Mouse (Mus musculus) neutrophil, adult 5-6 weeks (primary cell): ENCODE measurements around the gene Creb3l4. TPM values are rescaled to one million over a fixed set of nuclear protein-coding genes. Genes with fewer than 3 reads are reported as not detected.
"Not testable (repeated sequence)": the region's sequence is repeated elsewhere in the genome, so short reads cannot be mapped to it uniquely, and the experiment has no call there.

ENCODE experiments used
- ATAC-seq: fragments of 151-379, 151-347 bp; 2 replicates; pipeline ENCODE4 v1.8.0; 2017; ENCODE audit warnings: mild to moderate bottlenecking, moderate TSS enrichment; ENCODE audit not compliant: insufficient number of reproducible peaks, poor library complexity, low FRiP score, severe bottlenecking; ENCODE audit errors: extremely low read depth
- total RNA-seq: library from RNA; stranded (forward); fragments of 200-1000 nt; gene quantifications from 2 replicates; pipeline ENCODE4 v1.2.3, GENCODE M21; 2017

The Creb3l4 gene
- total RNA-seq, result not detected in 2 replicates

- no peak for ATAC-seq
These were observed at the start of gene Creb3l4 for GRCm38 (mm10) chr3:90242984-90243775. TSS of gene Creb3l4 (minus strand) at chr3:90243512.

DNA sequence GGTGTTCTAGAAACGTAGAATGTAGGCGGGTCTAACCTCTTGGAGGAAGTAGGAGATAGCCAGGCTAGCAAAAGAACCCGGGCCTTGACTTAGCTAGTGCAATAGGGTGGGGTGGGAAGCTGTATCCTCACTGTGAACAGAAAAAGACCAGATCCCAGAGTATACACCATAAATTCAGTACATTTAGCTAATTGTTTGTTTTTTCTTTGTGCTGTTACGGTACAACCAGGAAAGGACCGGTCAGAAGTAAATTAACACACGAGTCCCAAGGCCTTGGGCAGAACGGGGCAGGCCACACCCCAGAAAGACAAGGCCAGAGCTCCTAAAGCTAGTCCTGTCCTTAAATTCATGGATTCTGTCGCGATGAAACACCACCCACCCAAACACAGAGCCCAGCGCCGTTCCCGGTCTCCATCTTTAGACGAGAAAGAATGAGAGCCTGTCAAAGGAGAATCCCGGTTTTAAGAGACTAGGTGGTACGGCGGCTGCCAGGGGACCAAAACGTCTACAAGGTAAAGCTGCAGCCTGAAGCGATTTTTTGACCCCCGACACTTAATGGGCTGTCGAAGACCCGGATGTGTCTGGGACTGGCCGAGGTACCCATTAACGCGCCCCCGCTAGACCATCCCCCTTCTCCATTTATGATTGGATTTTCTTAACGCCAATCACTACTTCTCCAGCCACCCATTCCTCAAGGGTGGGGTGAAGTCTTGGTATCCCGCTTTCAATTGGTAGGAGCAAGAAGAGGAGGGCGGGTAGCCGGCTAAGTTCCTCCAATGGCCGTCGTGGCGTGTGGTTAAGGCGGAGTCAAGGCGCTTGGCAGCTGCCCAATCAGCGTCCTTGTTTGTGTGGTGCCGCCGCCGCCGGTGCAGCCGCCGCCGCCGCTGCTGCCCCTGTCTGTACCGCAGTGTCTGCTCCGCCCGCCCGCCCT, 49.3 kb upstream of the Creb3l4 start, which contains the start of gene Gatad2b:
Gene Gatad2b (plus strand): TSS at position 834 of the 931 bp plus-strand sequence.
- peak; percentile 99 for ATAC-seq

- no peak for ATAC-seq
These were observed 48.7 kb upstream of the Creb3l4 start for GRCm38 (mm10) chr3:90291982-90292344.

DNA sequence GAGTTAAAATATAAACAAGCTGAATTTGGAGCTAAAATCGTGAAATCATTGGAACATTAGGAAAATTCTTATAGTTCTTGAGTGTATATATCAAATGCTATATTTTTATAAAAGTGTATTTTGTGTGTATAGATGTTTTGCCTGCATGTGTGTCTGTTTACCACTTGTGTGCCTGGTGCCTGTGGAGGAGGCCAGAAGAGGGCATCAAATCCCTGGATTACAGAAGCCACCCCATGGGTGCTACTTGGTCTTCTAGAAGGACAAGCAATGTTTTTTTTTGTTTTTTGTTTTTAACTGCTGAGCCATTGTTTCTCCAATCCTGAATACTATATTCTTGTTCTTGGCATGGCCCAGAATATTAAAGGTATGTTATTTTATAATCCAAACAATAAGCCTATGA, 47.3 kb upstream of the Creb3l4 start:
- ATAC-seq, result no peak

DNA sequence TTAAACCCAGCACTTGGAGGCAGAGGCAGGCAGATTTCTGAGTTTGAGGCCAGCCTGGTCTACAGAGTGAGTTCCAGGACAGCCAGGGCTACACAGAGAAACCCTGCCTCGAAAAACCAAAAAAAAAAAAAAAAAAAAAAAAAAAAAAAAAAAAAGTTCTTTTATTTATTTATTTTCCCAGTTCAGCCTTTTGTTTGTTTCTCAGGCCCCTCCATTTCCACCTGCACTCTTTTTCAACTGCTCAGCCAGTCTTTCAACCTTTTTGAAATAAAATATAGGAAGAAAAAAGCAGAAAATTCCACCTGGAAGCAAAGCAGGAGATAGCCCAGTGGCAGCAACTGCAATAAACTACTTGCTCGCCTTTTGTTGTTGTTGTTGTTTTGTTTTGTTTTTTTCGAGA, 46.1 kb upstream of the Creb3l4 start:
- not testable (repeated sequence) for ATAC-seq

- no peak for ATAC-seq
These were observed 40.8 kb upstream of the Creb3l4 start for GRCm38 (mm10) chr3:90284150-90284549.

- ATAC-seq, result no peak
These were observed 37.4 kb upstream of the Creb3l4 start for GRCm38 (mm10) chr3:90280708-90281107.

GRCm38 (mm10) chr3:90279743-90280142, 36.4 kb upstream of the Creb3l4 start:
- ATAC-seq, result no peak

DNA sequence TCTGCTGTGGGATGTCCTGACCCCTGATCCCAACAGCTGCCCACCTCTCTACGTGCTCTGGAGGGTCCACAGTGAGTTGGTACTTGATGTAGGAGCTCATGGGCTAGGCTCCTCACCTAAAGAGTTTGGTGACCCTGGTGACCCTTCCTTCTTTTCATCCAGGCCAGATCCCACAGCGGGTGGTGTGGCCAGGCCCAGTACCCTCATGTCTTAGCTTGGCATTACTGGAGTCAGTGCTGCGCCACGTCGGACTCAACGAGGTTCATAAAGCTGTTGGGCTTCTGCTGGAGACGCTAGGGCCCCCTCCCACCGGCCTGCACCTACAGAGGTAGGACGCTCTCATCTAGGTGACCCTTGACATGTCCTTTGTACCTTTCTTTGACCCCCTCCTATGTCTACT, 35.9 kb upstream of the Creb3l4 start:
- no peak for ATAC-seq

DNA sequence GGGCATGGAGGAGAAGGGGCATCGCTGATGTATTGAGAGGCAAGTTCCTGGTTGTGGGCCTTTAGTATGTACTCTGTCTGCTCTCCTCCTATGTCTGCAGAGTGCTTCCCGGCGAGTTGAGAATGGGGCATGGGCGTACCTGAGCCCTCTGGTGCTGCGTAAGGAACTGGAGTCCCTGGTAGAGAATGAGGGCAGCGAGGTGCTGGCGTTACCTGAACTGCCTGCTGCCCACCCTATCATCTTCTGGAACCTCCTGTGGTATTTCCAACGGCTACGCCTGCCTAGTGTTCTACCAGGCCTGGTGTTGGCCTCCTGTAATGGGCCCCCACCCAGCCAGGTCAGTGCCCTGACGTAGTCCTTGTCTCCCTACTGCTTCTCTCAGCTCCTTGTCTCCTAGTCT, 34.9 kb upstream of the Creb3l4 start:
- ATAC-seq, result 0 out of 2 replicates have a peak, but pooled peaks have one; percentile 10

DNA sequence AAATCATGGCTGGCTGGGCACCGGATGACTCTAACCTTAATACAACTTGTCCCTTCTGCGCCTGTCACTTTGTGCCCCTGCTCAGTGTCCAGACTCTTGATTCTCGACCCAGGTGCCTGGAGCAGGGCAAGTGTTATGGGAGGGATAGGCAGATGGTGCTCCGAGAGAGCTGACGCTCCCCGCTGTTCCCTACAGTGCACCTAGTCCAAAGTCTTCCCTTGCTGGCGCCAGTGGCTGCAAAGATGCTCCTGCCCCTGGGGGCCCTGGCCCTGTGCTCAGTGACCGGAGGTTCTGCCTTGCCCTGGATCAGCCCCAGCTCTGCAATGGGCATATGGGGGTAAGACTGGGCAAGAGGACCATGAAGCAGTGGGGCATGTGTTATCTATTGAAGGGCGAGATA, 34.5 kb upstream of the Creb3l4 start:
- no peak for ATAC-seq

GRCm38 (mm10) chr3:90276858-90277257, 33.5 kb upstream of the Creb3l4 start:
- no peak for ATAC-seq

DNA sequence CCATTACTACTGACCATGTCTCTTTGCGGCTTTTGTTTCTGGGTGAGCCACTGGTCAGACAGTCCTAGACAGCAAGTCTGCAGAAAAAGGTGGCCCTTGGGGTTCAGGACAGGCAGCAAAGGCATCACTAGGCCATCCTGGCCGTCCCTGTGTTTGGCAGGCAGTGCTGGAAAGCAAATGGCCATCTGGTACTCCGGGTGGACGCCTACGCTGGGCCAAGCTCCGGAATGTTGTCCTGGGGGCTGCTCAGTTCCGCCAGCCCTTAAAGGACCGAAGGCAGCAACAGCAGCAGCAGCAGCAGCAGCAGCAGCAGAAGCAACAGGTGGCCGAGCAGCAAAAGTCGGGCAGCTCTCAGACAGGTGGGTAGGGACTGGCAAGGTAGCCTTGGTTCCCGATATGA, 32.0 kb upstream of the Creb3l4 start:
- no peak for ATAC-seq

DNA sequence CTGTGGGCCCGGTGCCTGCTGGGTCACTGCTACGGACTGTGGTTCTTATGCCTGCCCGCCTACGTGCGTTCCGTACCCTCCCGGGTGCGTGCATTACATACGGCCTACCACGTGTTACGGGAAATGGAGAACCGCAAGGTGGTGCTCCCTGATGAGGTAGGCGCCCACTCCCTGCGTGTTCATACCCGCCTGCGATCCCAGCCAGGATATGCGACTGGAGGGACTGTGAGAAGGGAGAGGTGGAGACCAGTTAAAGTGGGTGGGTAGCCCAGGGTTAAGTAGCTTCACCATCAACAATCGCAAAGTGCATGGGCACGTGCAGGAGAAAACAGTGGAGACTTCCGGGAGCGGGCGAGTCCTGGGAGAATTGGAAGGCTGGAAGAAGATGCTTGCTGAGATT, 30.5 kb upstream of the Creb3l4 start:
- ATAC-seq, result no peak

- no peak for ATAC-seq
These were observed 28.9 kb upstream of the Creb3l4 start for GRCm38 (mm10) chr3:90272170-90272569.

DNA sequence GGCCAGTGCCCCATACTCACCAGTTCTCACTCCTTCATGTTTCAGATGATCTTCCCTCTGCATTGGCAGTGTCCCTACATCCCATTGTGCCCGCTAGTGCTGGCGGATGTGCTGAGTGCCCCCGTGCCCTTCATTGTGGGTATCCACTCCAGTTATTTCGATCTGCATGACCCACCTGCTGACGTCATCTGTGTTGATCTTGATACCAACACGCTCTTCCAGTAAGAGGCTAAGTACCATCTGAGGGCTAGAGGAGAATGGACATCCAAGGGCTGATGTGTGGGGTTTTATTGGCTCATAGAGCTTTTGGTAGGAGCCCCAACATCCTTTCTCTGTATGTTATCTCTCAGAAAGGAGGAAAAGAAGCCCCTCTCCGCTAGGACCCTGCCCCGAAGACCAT, 27.5 kb upstream of the Creb3l4 start:
- ATAC-seq, result no peak

- ATAC-seq, result no peak
These were observed 25.7 kb upstream of the Creb3l4 start for GRCm38 (mm10) chr3:90268971-90269370.

GRCm38 (mm10) chr3:90268190-90268589, 24.9 kb upstream of the Creb3l4 start:
- ATAC-seq, result no peak

DNA sequence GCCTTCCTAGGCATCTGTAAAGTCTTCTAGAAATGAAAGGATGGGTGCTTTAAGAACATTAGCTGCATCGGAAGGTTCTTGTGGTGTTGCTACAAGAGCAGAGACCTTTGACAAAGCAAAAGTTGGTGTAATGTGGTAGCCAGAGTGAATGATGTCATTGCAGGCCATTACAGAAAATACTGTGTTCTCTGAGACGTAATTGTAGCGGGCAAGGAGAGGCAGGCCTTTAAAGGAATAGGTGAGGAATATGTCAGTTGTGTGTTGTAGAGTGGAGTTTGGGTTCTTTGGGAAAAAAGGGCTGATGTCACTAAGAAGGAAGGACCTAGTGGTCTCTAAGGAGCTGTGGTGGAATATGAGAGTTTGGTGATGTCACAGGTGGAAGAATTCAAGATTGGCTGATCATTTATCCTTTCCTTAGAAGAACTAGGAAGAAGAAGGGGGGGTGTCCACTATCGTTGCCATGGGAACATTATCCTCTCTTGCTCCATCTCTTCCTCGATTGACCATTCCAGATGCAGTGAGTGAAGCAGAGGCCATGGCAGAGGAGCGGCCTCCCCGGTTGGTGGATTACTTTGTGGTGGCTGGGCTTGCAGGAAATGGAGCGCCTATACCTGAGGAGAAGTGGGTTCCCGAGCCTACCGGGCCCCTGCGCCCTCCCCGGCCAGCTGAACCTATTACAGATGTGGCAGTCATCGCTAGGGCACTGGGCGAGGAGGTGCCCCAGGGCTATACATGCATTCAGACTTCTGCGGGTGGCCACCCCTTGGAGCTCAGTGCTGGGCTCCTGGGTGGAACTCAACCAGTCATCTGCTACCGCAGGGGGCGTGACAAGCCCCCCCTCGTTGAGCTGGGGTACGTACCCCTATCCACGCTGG, 23.8 kb upstream of the Creb3l4 start:
- ATAC-seq, result no peak
